Mouse (Mus musculus) olfactory bulb, adult 2 months (tissue): Measurements from ENCODE around the gene Gm10271.

Experiments
- CTCF ChIP-seq: fragments of 200-500 bp; IDR thresholded peaks from 2 replicates; pipeline ENCODE4 v1.5.1; 2012; ENCODE audit warnings: low read depth, mild to moderate bottlenecking, low read length, moderate library complexity; ENCODE audit not compliant: insufficient read depth
- POLR2A ChIP-seq: fragments of 200-500 bp; IDR thresholded peaks from 2 replicates; pipeline ENCODE4 v1.6.1; 2012; ENCODE audit warnings: mild to moderate bottlenecking, low read depth, low read length, moderate library complexity; ENCODE audit not compliant: insufficient read depth

GRCm38 (mm10) chr10:116996236-116996600, 23.8 kb upstream of the Gm10271 start:
- TF ChIP-seq POLR2A (no peak), CTCF (no peak)
